Mouse (Mus musculus) forebrain, embryonic 14.5 days (tissue): ENCODE measurements around the gene Dmac1. TPM values are rescaled to one million over a fixed set of nuclear protein-coding genes. Genes with fewer than 3 reads are reported as not detected.

Experiments
- ATAC-seq: fragments of 200-750 bp; cut with Nextera tagmentation; 2 replicates; pipeline ENCODE4 v1.8.0; 2017; ENCODE audit warnings: mild to moderate bottlenecking, moderate library complexity
- DNase-seq: peaks from one replicate; pipeline ENCODE4 v3.0.0-alpha.2; 2015; ENCODE audit warnings: low spot score
- H3K27ac ChIP-seq: fragments of 300-500 bp; sonication (generic); 2 replicates; pipeline ENCODE4 v1.5.1; 2014; ENCODE audit warnings: low read depth, mild to moderate bottlenecking, control low read depth, low read length, moderate library complexity
- H3K27me3 ChIP-seq: fragments of 300-500 bp; sonication (generic); replicated peaks from 2 replicates; pipeline ENCODE4 v1.6.1; 2014; ENCODE audit warnings: low read length, control low read depth, mixed read lengths; ENCODE audit not compliant: control insufficient read depth, insufficient read depth
- H3K36me3 ChIP-seq: fragments of 300-500 bp; sonication (generic); 2 replicates; pipeline ENCODE4 v1.6.1; 2014; ENCODE audit warnings: low read length, control low read depth; ENCODE audit not compliant: control insufficient read depth, insufficient read depth
- H3K4me1 ChIP-seq: fragments of 300-500 bp; sonication (generic); 2 replicates; pipeline ENCODE4 v1.6.1; 2014; ENCODE audit warnings: antibody characterized with exemption, low read length, control low read depth; ENCODE audit not compliant: control insufficient read depth, insufficient read depth
- H3K4me2 ChIP-seq: fragments of 300-500 bp; sonication (generic); 2 replicates; pipeline ENCODE4 v1.6.1; 2014; ENCODE audit warnings: mild to moderate bottlenecking, control low read depth, low read length
- H3K4me3 ChIP-seq: fragments of 300-500 bp; sonication (generic); 2 replicates; pipeline ENCODE4 v1.5.1; 2014; ENCODE audit warnings: low read depth, low read length, control low read depth
- H3K9ac ChIP-seq: fragments of 300-500 bp; sonication (generic); 2 replicates; pipeline ENCODE4 v1.6.1; 2014; ENCODE audit warnings: mild to moderate bottlenecking, low read length, control low read depth, moderate library complexity
- H3K9me3 ChIP-seq: fragments of 300-500 bp; sonication (generic); replicated peaks from 2 replicates; pipeline ENCODE4 v1.6.1; 2016; ENCODE audit warnings: low read length, control low read depth, mixed read lengths; ENCODE audit not compliant: control insufficient read depth
- WGBS: fragments of 180-500 bp; shearing (Covaris S2); extraction: QIAGEN DNeasy Blood & Tissue Kit; methylation state at CpG from one replicate; pipeline ENCODE4 v1.1.7; 2014; 5-methylcytosine and 5-hydroxymethylcytosine counted together
- polyA plus RNA-seq: library from polyadenylated mRNA; unstranded; fragments of >200 nt; fragmentation: Nextera tagmentation; extraction: Ambion mirVana; gene quantifications from 2 replicates; pipeline ENCODE4 v1.2.1, GENCODE M21; 2014

Dmac1 gene
- polyA plus RNA-seq, result 115 and 126 TPM in 2 replicates

DNA sequence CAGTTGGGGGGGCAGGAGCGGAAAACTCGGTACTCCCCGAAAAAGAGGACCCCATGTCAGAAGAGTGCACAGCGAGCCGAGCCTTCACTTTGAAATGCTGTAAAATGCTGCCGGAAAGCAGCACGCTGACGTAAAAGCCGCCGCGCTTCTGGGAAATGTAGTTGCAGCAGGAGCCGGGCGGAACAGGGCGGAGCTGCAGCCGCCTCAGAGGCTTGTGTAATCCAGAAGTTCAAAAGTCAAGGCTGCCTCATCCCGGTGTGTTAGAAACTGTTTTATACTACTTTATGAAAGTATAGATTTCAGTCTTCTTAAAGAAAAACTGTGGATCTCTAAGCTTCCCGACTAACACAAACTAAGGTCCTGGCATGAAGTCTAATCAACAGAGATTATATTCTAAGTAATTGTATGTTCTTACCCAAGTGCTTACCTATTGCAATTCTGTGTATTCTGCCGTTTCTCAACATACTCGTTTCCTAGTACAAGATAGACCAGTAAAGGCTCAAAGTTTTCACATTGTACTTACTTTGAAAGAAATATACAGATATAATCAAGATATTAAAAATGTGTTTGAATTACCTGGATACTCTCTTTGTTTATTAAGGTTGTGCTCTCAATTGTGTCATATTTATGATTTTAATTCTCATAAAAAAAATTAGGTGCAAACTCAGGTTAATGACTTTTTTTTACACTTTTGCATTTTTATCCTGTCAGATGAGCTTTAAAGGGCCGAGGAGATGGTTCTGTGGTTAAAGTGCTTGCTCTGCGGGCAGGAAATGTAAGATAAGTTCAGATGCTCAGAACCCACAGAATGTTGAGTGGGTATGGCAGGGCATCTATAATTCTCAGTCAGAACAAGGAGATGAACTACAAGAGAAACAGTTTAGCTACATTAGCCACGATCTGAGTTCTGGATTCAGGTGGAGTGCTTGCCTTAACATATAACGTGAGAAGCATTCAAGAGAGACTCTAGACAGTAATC, at the start of gene Dmac1:
Dmac1 (minus strand) TSS at position 109 of the 979 bp plus-strand sequence.
- WGBS, result 17% methylated on average over 23 of the region's 23 CpGs
- H3K27me3 ChIP-seq, result no peaks in the 10 kb centered on the region
- no peaks in the 10 kb centered on the region for H3K36me3 ChIP-seq
- H3K4me2 ChIP-seq, result peak within 1 kb of the TSS; percentile 67
- ATAC-seq (peak; percentile 97), DNase-seq (peak; percentile 95)
- H3K9ac ChIP-seq, result peak within 1 kb of the TSS; percentile 89
- H3K9me3 ChIP-seq, result no peaks in the 10 kb centered on the region
- 0 out of 2 replicates have a peak within 1 kb of the TSS, but pooled peaks have one; percentile 27 for H3K27ac ChIP-seq
- peak within 1 kb of the TSS; percentile 80 for H3K4me3 ChIP-seq
- H3K4me1 ChIP-seq, result peaks cover 3% of the 10 kb centered on the region; the same call in 1 of the 2 replicates

DNA sequence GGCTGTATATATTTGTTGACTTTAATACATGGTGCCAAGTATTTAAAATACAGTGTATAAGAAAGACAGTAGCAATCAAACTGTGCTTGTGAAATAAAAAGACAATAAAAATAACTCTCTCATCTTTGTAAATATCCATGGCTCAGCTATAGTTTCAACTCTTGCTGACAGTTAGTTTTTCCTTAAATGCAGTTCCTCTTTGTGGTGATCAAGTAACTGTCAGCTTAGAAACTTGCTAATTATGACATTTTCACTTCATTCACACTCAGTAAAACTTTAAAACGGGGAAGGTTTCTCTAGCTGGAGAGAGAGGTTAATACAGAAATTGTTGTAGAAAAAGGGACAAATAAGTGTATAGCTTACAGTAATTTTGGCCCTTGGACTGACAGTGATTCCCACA, 37.3 kb upstream of the Dmac1 start:
- WGBS, result 92% methylated on average over 1 of the region's 1 CpGs
- Histone ChIP-seq H3K4me2 (no peak overlapping the region), H3K27me3 (no peaks in the 10 kb centered on the region), H3K9ac (no peak overlapping the region), H3K27ac (no peak overlapping the region), H3K4me3 (no peak overlapping the region), H3K9me3 (no peaks in the 10 kb centered on the region), H3K4me1 (no peaks in the 10 kb centered on the region), H3K36me3 (no peaks in the 10 kb centered on the region)
- DNase-seq, result no peak
- no peak for ATAC-seq

DNA sequence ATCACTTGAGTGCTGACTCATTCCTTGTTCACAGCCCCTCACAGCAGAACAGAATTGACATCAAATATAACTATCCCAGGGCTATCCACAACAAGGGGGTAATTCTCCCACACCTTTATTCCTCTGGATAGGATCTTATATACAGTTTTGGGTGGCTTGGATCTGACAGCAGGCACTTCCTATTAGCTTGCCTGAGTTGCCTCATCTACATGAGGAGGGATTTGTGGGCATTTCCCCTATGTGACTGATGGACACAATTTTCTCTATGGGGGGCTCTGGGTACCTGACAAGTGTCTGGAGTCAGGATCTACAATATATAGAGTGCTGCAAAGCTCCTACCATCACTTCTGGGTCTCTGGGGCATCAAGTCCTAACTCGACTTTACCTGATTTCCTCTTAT, 36.9 kb upstream of the Dmac1 start:
- WGBS, result 79% methylated on average over 1 of the region's 1 CpGs
- no peak for DNase-seq
- Histone ChIP-seq H3K9me3 (no peaks in the 10 kb centered on the region), H3K9ac (no peak overlapping the region), H3K4me3 (no peak overlapping the region), H3K4me2 (no peak overlapping the region), H3K36me3 (no peaks in the 10 kb centered on the region), H3K4me1 (no peaks in the 10 kb centered on the region), H3K27me3 (no peaks in the 10 kb centered on the region), H3K27ac (no peak overlapping the region)
- ATAC-seq, result no peak

DNA sequence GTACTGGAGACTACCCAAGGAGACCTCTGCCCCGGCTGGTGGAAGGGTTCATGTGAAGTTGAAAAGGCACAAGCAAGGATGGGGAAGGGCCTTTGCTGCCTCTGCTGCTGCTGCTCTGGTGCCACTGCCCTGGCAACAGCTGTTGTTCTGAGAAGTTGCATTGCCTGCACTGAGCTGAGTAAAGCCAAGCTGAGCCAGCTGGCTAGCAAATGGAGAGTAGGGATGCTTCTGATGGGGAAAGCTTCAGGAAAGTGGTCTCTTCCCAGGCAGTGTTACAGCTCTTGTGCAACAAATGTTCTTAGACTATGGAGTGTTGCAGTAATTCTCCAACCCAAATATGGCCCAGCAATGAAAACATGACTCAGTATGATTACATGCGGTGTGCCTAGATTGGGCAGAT, 33.8 kb upstream of the Dmac1 start:
- Histone ChIP-seq H3K4me3 (no peak overlapping the region), H3K4me1 (no peaks in the 10 kb centered on the region), H3K9ac (no peak overlapping the region), H3K27me3 (no peaks in the 10 kb centered on the region), H3K4me2 (no peak overlapping the region), H3K9me3 (no peaks in the 10 kb centered on the region), H3K27ac (no peak overlapping the region), H3K36me3 (no peaks in the 10 kb centered on the region)
- no peak for DNase-seq
- WGBS, result 95% methylated on average over 2 of the region's 2 CpGs
- ATAC-seq, result no peak

DNA sequence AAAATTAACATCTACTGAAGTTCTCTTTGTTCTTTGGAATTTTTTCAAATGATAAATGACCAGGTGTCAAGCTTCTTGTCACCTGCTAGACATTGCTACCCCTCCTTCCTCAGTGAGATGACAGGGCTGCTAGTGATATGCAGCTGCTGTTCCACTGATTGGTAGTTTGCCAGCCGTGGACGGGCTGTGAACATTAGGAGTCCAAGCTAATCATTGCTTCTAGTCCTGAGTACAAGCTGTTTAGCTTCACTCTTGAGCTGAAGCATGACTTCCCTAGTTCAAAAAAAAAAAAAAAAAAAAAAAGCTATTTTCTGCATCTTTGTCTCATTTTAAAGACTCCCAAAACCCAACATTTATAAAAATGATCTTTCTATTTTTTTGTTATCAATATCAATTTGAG, 33.2 kb upstream of the Dmac1 start:
- H3K4me3 ChIP-seq, result no peak overlapping the region
- DNase-seq (no peak), ATAC-seq (no peak)
- WGBS, result 81% methylated on average over 2 of the region's 2 CpGs
- no peaks in the 10 kb centered on the region for H3K4me1 ChIP-seq
- H3K4me2 ChIP-seq, result no peak overlapping the region
- no peak overlapping the region for H3K27ac ChIP-seq
- H3K36me3 ChIP-seq, result no peaks in the 10 kb centered on the region
- H3K27me3 ChIP-seq, result no peaks in the 10 kb centered on the region
- H3K9ac ChIP-seq, result no peak overlapping the region
- H3K9me3 ChIP-seq, result no peaks in the 10 kb centered on the region

DNA sequence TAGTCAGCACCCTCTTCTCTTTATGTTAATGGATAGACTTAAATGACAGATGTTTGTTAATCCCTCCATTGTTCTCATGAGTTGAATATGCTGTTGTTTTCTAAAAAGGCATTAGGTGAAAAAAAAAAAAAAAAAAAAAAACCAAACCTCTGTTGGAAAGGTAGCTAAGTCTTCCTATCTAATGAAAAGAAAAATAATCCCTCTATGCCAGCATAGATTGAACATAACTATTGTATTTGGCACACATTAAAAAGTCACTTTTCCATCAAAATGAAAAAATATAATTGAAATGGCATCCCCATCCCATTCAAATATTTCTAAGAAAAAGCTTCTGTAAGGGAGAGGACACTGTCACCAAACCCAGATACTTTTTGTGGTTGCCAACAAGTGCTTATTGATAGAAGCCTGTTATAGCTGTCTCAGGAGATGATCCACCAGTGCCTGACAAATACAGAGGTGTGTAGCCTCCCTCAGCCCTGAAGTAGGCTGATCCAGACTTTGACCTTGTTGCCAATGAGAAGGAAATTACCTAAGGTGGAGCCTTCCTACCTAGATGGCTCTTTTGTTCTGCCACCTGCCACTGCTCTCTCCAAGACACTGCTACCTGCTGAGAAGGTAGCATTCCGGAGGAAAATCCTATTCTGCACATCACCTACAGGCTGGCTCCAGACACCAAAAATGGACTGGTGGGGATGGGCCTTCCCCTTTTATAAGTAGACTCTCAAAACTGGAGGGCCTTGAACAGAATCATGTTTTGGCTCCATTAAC, 22.3 kb upstream of the Dmac1 start:
- DNase-seq (no peak), ATAC-seq (no peak)
- Histone ChIP-seq H3K9me3 (no peaks in the 10 kb centered on the region), H3K4me1 (no peaks in the 10 kb centered on the region), H3K4me3 (no peak overlapping the region), H3K9ac (no peak overlapping the region), H3K27me3 (no peaks in the 10 kb centered on the region), H3K27ac (no peak overlapping the region), H3K36me3 (no peaks in the 10 kb centered on the region), H3K4me2 (no peak overlapping the region)
- WGBS, result 66% methylated on average over 1 of the region's 1 CpGs

DNA sequence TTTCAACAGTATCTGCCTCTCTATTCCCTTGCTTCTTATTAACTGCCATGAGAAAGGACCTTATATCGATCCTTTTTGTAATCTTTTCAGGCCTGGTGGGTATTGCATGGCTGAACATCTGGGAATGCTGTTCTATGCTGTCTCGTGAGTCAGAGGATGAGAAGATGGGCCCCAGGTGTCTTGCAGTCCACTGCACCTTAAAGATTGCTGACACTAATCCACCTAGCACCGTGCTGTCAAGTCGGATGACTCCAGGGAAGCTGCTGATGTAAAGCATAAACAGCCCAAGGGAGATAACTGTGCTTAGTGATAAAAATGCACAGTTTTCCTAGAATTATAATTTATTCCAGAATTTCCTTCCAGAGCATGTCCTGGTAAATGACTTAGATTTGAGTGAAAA, 14.2 kb upstream of the Dmac1 start:
- no peak for DNase-seq
- no peaks in the 10 kb centered on the region for H3K4me1 ChIP-seq
- H3K27ac ChIP-seq, result no peak overlapping the region
- 82% methylated on average over 4 of the region's 4 CpGs for WGBS
- ATAC-seq, result no peak
- H3K27me3 ChIP-seq, result no peaks in the 10 kb centered on the region
- no peaks in the 10 kb centered on the region for H3K9me3 ChIP-seq
- no peak overlapping the region for H3K4me2 ChIP-seq
- no peaks in the 10 kb centered on the region for H3K36me3 ChIP-seq
- no peak overlapping the region for H3K4me3 ChIP-seq
- H3K9ac ChIP-seq, result no peak overlapping the region

DNA sequence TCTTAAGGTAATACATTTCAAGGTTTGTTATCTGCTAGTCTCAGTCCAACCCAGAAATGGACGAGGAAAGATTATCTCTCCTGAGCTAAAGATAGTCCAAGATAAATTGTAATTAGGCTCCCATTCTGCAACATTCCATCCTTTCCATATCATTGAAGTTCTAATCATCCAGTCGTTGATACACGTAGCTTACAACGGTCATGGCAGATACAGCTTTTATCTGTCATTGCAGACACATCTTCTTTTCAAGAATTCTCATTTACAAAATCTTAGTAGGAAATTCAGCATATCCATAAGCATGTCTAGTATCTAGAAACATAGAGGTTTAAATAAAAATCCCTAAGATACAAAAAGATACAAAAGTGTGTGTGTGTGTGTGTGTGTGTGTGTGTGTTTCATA, 13.0 kb upstream of the Dmac1 start:
- no peaks in the 10 kb centered on the region for H3K36me3 ChIP-seq
- no peaks in the 10 kb centered on the region for H3K27me3 ChIP-seq
- H3K4me1 ChIP-seq, result no peaks in the 10 kb centered on the region
- H3K9me3 ChIP-seq, result no peaks in the 10 kb centered on the region
- H3K27ac ChIP-seq, result no peak overlapping the region
- H3K4me2 ChIP-seq, result no peak overlapping the region
- ATAC-seq, result no peak
- DNase-seq, result no peak
- no peak overlapping the region for H3K9ac ChIP-seq
- no peak overlapping the region for H3K4me3 ChIP-seq
- WGBS, result 93% methylated on average over 4 of the region's 4 CpGs
